Mouse (Mus musculus): ENCODE data around the gene Akr1b8. TPM values are rescaled to one million over a fixed set of nuclear protein-coding genes. Genes with fewer than 3 reads are reported as not detected.

Akr1b8 gene
- 1 to 10 TPM; 3.3 to 3.5 TPM for total RNA-seq (2021)
- 4.2 and 4.8 TPM in 2 replicates for polyA plus RNA-seq (2012; rRNA removed)
- long read RNA-seq = 0 reads

DNA sequence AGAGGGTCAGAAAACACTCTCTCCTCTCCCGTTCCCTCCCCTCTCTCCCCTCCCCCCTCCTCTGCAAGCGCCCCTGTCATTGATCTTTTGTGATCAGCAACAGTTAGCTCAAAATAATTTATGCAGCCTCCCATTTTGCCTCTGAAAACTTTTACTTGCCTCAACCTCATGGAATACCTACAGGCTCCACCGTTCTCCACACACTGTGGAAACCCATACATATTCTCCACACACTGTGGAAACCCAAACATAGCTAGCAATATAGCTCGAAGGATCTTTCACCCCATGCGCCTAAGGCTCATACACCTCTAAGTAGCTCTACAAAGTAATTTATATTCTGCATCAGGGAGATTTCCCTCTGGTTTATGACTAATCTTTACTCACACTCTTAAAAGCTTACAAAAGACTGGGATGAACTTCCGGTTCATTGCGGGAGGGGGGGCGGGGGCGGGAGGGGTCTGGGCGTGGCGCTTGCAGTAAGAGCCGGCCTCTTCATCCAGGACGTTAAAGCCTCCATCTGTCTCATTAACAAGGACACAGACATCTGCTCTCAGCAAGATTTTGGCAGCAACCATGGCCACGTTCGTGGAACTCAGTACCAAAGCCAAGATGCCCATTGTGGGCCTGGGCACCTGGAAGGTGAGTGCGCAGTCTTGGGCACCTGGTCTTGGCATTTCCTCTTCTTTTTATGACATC lies at the start of gene Akr1b8:
Gene Akr1b8, plus strand, starts transcription at position 462 of the 696 bp plus-strand sequence.
- intact Hi-C loops (cut with DNase I) = no loop called here
- Histone ChIP-seq H3K36me3 (ENCODE audit: control insufficient read depth, insufficient read depth, low read length) (no peaks in the 10 kb centered on the region), H3K9ac (ENCODE audit: low read depth, low read length) (peak within 1 kb of the TSS; percentile 39), H3K4me1 (ENCODE audit: control insufficient read depth, insufficient read depth, low read length) (no peaks in the 10 kb centered on the region), H3K79me2 (replicated peaks; ENCODE audit: control insufficient read depth, insufficient read depth, low read length) (no peaks in the 10 kb centered on the region), H3K4me3 (peak within 1 kb of the TSS; percentile 23; the same call in 1 of the 2 replicates), H3K27ac (peak within 1 kb of the TSS; percentile 23), H3K27me3 (ENCODE audit: control insufficient read depth, insufficient read depth, low read length) (no peaks in the 10 kb centered on the region)
- 16% methylated on average over 16 of the region's 16 CpGs for WGBS
- no peak for TF ChIP-seq POLR2A (IDR thresholded peaks at IDR 0.05; ENCODE audit: insufficient read depth, low read depth, low read length)
- TF ChIP-seq CTCF (IDR thresholded peaks at IDR 0.05) = no peak
- TF ChIP-seq EP300 (IDR thresholded peaks at IDR 0.05; ENCODE audit: insufficient read depth, low read depth, low read length) = no peak
- DNase-seq = peak; percentile 22 to 25

DNA sequence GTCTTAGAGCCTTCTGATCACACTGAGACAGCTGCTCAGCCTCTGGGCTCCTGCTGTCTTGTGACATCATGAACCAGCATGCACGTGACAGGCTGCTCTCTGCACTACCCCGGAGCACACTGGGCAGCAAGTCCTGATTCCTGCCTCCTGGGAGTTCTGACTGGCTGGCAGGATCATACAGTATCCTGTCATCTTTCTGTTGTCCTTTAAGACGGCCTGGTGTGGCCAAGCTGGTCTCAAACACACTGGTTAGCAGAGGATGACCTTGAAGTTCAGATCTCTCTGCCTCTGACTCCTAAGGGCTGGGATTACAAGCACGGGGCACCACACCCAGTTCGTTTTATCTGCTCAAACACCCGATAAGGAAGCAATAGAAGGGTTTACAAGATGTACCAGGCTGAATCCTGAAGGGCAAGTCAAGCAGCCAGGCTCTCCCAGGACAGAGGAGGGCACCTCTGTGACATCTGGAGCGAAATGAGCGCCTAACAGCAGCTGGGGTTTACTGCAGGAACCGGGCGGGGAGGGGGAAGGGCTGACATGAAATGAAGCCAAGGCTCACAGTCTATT lies 49.2 kb upstream of the Akr1b8 start:
- TF ChIP-seq EP300 (IDR thresholded peaks at IDR 0.05; ENCODE audit: insufficient read depth, low read depth, low read length) = 0 out of 2 replicates have a peak, but pooled peaks have one; percentile 22
- no peak for TF ChIP-seq CTCF (IDR thresholded peaks at IDR 0.05)
- WGBS = 44% methylated on average over 10 of the region's 10 CpGs
- Histone ChIP-seq H3K4me3 (no peak overlapping the region), H3K9ac (ENCODE audit: low read depth, low read length) (no peak overlapping the region), H3K36me3 (ENCODE audit: control insufficient read depth, insufficient read depth, low read length) (no peaks in the 10 kb centered on the region), H3K79me2 (replicated peaks; ENCODE audit: control insufficient read depth, insufficient read depth, low read length) (no peaks in the 10 kb centered on the region), H3K27ac (peak overlapping the region; percentile 54), H3K4me1 (ENCODE audit: control insufficient read depth, insufficient read depth, low read length) (peaks cover 4% of the 10 kb centered on the region), H3K27me3 (ENCODE audit: control insufficient read depth, insufficient read depth, low read length) (no peaks in the 10 kb centered on the region)
- intact Hi-C loops (cut with DNase I) = no loop called here
- DNase-seq = peak; percentile 59 to 61

DNA sequence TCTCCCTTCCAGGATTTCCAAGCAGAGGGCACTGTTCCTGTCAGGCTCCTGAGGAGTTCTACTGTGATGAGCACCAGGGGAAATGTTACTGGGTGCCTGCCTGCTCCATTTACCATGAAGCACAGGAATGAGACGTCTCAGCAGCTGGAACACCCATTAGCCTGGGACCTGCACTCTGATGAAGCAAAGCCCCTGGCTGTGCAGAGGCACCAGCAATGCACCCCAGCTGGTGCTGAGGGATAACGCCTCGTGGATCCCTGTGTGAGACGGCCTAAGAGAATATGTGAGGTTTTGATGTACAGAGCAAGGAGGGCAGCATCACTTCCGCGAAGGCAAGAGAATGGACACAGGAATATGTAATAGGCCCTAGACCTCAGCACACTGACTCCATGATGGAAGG lies 47.1 kb upstream of the Akr1b8 start:
- H3K36me3 ChIP-seq (ENCODE audit: control insufficient read depth, insufficient read depth, low read length) = no peaks in the 10 kb centered on the region
- H3K79me2 ChIP-seq (replicated peaks; ENCODE audit: control insufficient read depth, insufficient read depth, low read length) = no peaks in the 10 kb centered on the region
- H3K27ac ChIP-seq = no peak overlapping the region
- intact Hi-C loops (cut with DNase I) = no loop called here
- TF ChIP-seq CTCF (IDR thresholded peaks at IDR 0.05) (no peak), POLR2A (IDR thresholded peaks at IDR 0.05; ENCODE audit: insufficient read depth, low read depth, low read length) (no peak), EP300 (IDR thresholded peaks at IDR 0.05; ENCODE audit: insufficient read depth, low read depth, low read length) (no peak)
- no peak for DNase-seq
- no peaks in the 10 kb centered on the region for H3K27me3 ChIP-seq (ENCODE audit: control insufficient read depth, insufficient read depth, low read length)
- 91% methylated on average over 6 of the region's 6 CpGs for WGBS
- H3K4me3 ChIP-seq = no peak overlapping the region
- peaks cover 4% of the 10 kb centered on the region for H3K4me1 ChIP-seq (ENCODE audit: control insufficient read depth, insufficient read depth, low read length)
- no peak overlapping the region for H3K9ac ChIP-seq (ENCODE audit: low read depth, low read length)

DNA sequence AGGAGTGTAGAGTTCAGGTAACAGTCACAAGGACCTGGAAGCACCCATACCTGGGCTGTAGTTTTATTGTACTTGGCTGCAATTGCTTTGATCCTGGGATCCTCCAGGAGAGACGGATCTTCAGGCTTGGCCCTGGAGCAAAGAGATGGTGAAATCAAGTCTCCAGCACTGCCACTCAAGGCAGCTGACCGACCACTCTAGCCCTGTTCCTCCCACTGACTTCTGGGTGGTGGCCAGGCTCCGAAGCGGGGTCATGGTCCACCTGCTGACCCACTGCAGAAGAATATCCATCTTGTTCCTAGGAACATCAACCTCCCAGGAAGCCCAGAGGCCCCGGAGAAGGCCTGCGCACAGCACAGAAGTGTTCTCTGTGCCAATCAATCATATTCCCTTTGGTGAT lies 44.4 kb upstream of the Akr1b8 start:
- intact Hi-C loops (cut with DNase I) = no loop called here
- Histone ChIP-seq H3K27me3 (ENCODE audit: control insufficient read depth, insufficient read depth, low read length) (no peaks in the 10 kb centered on the region), H3K4me3 (no peak overlapping the region), H3K27ac (no peak overlapping the region), H3K4me1 (ENCODE audit: control insufficient read depth, insufficient read depth, low read length) (peaks cover 3% of the 10 kb centered on the region), H3K9ac (ENCODE audit: low read depth, low read length) (no peak overlapping the region), H3K36me3 (ENCODE audit: control insufficient read depth, insufficient read depth, low read length) (no peaks in the 10 kb centered on the region), H3K79me2 (replicated peaks; ENCODE audit: control insufficient read depth, insufficient read depth, low read length) (no peaks in the 10 kb centered on the region)
- TF ChIP-seq EP300 (IDR thresholded peaks at IDR 0.05; ENCODE audit: insufficient read depth, low read depth, low read length) = no peak
- TF ChIP-seq POLR2A (IDR thresholded peaks at IDR 0.05; ENCODE audit: insufficient read depth, low read depth, low read length) = no peak
- TF ChIP-seq CTCF (IDR thresholded peaks at IDR 0.05) = no peak
- no peak for DNase-seq
- 93% methylated on average over 6 of the region's 6 CpGs for WGBS

GRCm38 (mm10) chr6:34310023-34310595 lies 43.8 kb upstream of the Akr1b8 start:
- DNase-seq = no peak
- H3K36me3 ChIP-seq (ENCODE audit: control insufficient read depth, insufficient read depth, low read length) = no peaks in the 10 kb centered on the region; the same call in 1 of the 2 replicates
- no peak overlapping the region for H3K27ac ChIP-seq
- H3K4me3 ChIP-seq = no peak overlapping the region
- H3K79me2 ChIP-seq (replicated peaks; ENCODE audit: control insufficient read depth, insufficient read depth, low read length) = no peaks in the 10 kb centered on the region
- TF ChIP-seq CTCF (IDR thresholded peaks at IDR 0.05) = no peak
- TF ChIP-seq EP300 (IDR thresholded peaks at IDR 0.05; ENCODE audit: insufficient read depth, low read depth, low read length) = no peak
- TF ChIP-seq POLR2A (IDR thresholded peaks at IDR 0.05; ENCODE audit: insufficient read depth, low read depth, low read length) = no peak
- H3K9ac ChIP-seq (ENCODE audit: low read depth, low read length) = no peak overlapping the region
- 91% methylated on average over 11 of the region's 11 CpGs for whole genome bisulfite sequencing
- no peaks in the 10 kb centered on the region for H3K27me3 ChIP-seq (ENCODE audit: control insufficient read depth, insufficient read depth, low read length)
- H3K4me1 ChIP-seq (ENCODE audit: control insufficient read depth, insufficient read depth, low read length) = no peaks in the 10 kb centered on the region; the same call in 1 of the 2 replicates
- intact Hi-C loops (cut with DNase I) = no loop called here

DNA sequence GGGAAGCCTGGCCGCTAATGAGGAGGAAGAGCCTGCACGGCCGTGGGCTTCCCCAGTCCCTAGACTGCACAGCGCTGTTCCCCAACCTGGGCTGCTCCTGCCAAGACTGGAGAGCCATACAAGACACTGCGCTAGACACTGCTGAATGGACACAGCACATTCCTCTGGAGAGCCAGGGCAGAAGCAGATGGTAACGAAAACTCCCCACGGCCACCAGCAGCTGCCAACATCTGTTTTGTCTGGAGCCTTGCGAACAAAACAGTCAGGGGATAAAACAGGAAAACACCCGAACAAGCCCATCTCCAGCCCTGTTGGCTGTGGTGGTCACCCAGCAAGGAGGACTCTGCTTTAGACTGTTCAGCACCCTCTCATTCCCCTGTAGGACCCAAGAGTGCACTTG lies 40.5 kb upstream of the Akr1b8 start:
- Histone ChIP-seq H3K27me3 (ENCODE audit: control insufficient read depth, insufficient read depth, low read length) (no peaks in the 10 kb centered on the region), H3K36me3 (ENCODE audit: control insufficient read depth, insufficient read depth, low read length) (peaks cover 7% of the 10 kb centered on the region; the same call in 1 of the 2 replicates), H3K4me1 (ENCODE audit: control insufficient read depth, insufficient read depth, low read length) (peaks cover 1% of the 10 kb centered on the region), H3K9ac (ENCODE audit: low read depth, low read length) (no peak overlapping the region), H3K79me2 (replicated peaks; ENCODE audit: control insufficient read depth, insufficient read depth, low read length) (no peaks in the 10 kb centered on the region; the same call in 1 of the 2 replicates), H3K4me3 (no peak overlapping the region), H3K27ac (no peak overlapping the region; the same call in 1 of the 2 replicates)
- no peak for TF ChIP-seq EP300 (IDR thresholded peaks at IDR 0.05; ENCODE audit: insufficient read depth, low read depth, low read length)
- no peak for TF ChIP-seq POLR2A (IDR thresholded peaks at IDR 0.05; ENCODE audit: insufficient read depth, low read depth, low read length)
- TF ChIP-seq CTCF (IDR thresholded peaks at IDR 0.05) = no peak
- peak in 1 of 2 experiments; percentile 29 for DNase-seq
- intact Hi-C loops (cut with DNase I) = no loop called here
- 68% methylated on average over 9 of the region's 9 CpGs for WGBS

Measured in heart, adult 2 months (tissue).